Mouse (Mus musculus) heart, postnatal 0 days (tissue): Measurements from ENCODE around the gene Rnf215. TPM values are rescaled to one million over a fixed set of nuclear protein-coding genes. Genes with fewer than 3 reads are reported as not detected.

Source experiments
- ATAC-seq: fragments of 200-750 bp; cut with Nextera tagmentation; 2 replicates; pipeline ENCODE4 v1.8.0; 2017; ENCODE audit warnings: low read depth, moderate number of reproducible peaks, moderate library complexity; ENCODE audit not compliant: insufficient read depth
- DNase-seq: peaks from one replicate; pipeline ENCODE4 v3.0.0-alpha.2; 2016; ENCODE audit warnings: low spot score
- H3K27ac ChIP-seq: fragments of 300-500 bp; sonication (generic); 2 replicates; pipeline ENCODE4 v1.5.1; 2014; ENCODE audit warnings: low read depth, mild to moderate bottlenecking
- H3K27me3 ChIP-seq: fragments of 300-500 bp; sonication (generic); 2 replicates; pipeline ENCODE4 v1.6.1; 2014; ENCODE audit warnings: low read length, mixed read lengths; ENCODE audit not compliant: control insufficient read depth, insufficient read depth
- H3K36me3 ChIP-seq: fragments of 300-500 bp; sonication (generic); replicated peaks from 2 replicates; pipeline ENCODE4 v1.6.1; 2014; ENCODE audit warnings: low read length, mixed read lengths; ENCODE audit not compliant: control insufficient read depth, insufficient read depth
- H3K4me1 ChIP-seq: fragments of 300-500 bp; sonication (generic); 2 replicates; pipeline ENCODE4 v1.6.1; 2014; ENCODE audit warnings: antibody characterized with exemption; ENCODE audit not compliant: control insufficient read depth, insufficient read depth
- H3K4me2 ChIP-seq: fragments of 300-500 bp; sonication (generic); 2 replicates; pipeline ENCODE4 v1.6.1; 2014; ENCODE audit warnings: low read depth, mild to moderate bottlenecking, low read length, moderate library complexity
- H3K4me3 ChIP-seq: fragments of 300-500 bp; sonication (generic); 2 replicates; pipeline ENCODE4 v1.5.1; 2014; ENCODE audit warnings: low read depth, low read length
- H3K9ac ChIP-seq: fragments of 300-500 bp; sonication (generic); replicated peaks from 2 replicates; pipeline ENCODE4 v1.6.1; 2014; ENCODE audit warnings: low read depth, low read length, mixed read lengths
- H3K9me3 ChIP-seq: fragments of 300-500 bp; sonication (generic); replicated peaks from 2 replicates; pipeline ENCODE4 v1.6.1; 2016; ENCODE audit warnings: low read length; ENCODE audit not compliant: control insufficient read depth
- CTCF ChIP-seq: IDR thresholded peaks from 2 replicates; pipeline ENCODE4 v1.5.1; 2016; ENCODE audit warnings: antibody characterized with exemption, control low read depth, low read depth
- EP300 ChIP-seq: IDR thresholded peaks from 2 replicates; pipeline ENCODE4 v1.6.1; 2016; ENCODE audit warnings: antibody characterized with exemption, low read depth
- WGBS: fragments of 180-500 bp; shearing (Covaris S2); extraction: QIAGEN DNeasy Blood & Tissue Kit; methylation state at CpG from one replicate; pipeline ENCODE4 v1.1.7; 2014; 5-methylcytosine and 5-hydroxymethylcytosine counted together
- polyA plus RNA-seq: library from polyadenylated mRNA; unstranded; fragments of >200 nt; fragmentation: Nextera tagmentation; extraction: Ambion mirVana; gene quantifications from 2 replicates; pipeline ENCODE4 v1.2.1, GENCODE M21; 2015
- total RNA-seq: library from RNA; depleted of rRNA; stranded (reverse); fragments of >200 nt; gene quantifications from 2 replicates; pipeline ENCODE4 v1.2.3, GENCODE M21; 2014; ENCODE audit warnings: low replicate concordance; rRNA removed

Rnf215 gene
- total RNA-seq (21.3 and 36.1 TPM in 2 replicates), polyA plus RNA-seq (17.4 and 17.6 TPM in 2 replicates)

DNA sequence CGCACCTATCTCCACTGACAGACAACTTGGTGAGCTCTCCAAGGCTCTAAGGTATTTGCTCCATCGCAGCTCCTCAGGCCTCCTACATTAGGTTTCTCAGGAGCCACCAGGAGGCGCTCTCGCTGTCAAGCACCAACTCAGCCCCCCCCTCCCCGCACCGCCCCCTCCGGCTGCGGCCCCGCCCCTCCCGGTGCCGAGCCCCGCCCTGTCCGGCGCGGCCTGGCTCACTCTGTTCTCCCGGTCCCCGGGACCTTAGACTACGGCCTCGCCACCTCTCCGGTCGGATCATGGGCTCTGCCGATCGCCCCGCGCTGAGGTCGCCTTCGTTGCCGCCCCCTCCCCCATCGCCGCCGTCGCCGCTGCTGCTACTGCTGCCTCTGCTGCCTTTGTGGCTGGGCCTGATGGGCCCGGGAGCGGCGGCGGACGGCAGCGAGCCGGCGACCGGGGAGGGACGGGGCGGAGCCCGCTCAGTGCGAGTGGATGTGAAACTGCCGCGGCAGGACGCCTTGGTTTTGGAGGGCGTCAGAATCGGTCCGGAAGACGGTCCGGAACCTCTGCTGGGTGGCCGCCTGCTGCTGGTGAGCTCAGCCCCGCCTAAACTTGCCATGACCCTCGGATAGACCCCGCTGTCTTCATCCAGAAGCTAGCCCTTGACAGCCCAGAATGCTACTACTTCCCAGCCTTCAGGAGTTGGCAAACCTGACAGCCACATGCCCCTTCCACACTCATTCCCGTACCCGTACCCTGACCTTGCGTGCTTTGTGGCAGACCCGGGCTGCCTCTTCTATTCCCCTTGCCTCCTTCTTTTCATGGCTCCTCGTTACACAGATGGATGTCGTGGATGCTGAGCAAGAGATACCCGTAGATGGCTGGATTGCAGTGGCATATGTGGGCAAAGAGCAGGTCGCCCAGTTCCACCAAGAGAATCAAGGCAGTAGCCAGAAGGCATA is at the start of gene Rnf215:
Gene Rnf215 (plus strand): TSS at position 217 of the 950 bp plus-strand sequence.
- Histone ChIP-seq H3K4me3 (peak within 1 kb of the TSS; percentile 92), H3K27ac (peak within 1 kb of the TSS; percentile 86), H3K9ac (peak within 1 kb of the TSS; percentile 92), H3K9me3 (0 out of 2 replicates have a peak, but pooled peaks cover 4% of the 10 kb centered on the region), H3K27me3 (no peaks in the 10 kb centered on the region), H3K4me2 (peak within 1 kb of the TSS; percentile 83), H3K36me3 (peaks cover 24% of the 10 kb centered on the region), H3K4me1 (0 out of 2 replicates have a peak, but pooled peaks cover 6% of the 10 kb centered on the region)
- ATAC-seq (peak; percentile 94), DNase-seq (peak; percentile 86)
- 2% methylated on average over 59 of the region's 66 CpGs for WGBS
- TF ChIP-seq CTCF: peak; percentile 61
- no peak for TF ChIP-seq EP300

DNA sequence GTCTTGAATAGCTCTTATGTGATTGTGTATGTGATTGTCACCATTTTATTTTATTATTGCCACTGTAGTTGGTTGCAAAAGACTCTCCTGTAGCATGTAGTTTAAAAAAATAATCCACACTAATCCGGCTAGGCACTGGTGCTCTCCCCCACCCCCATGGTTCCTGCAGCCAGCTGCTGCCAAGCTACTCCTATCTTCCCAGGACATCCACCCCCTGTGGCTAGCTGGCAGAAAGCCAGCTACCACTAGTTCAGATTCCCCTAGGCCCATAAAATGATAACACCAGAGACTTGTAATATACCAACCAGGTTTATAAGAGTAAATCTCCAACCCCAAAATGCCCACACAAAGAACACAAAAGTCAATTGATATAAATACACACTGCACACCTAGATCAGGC is 48.8 kb upstream of the Rnf215 start:
- no peaks in the 10 kb centered on the region for H3K4me1 ChIP-seq
- DNase-seq: no peak
- no peak for ATAC-seq
- peaks cover 7% of the 10 kb centered on the region for H3K9me3 ChIP-seq
- no peaks in the 10 kb centered on the region for H3K27me3 ChIP-seq
- 41% methylated on average over 1 of the region's 1 CpGs for WGBS
- no peak overlapping the region for H3K4me3 ChIP-seq
- no peak overlapping the region for H3K9ac ChIP-seq
- no peak overlapping the region for H3K27ac ChIP-seq
- TF ChIP-seq EP300 (no peak), CTCF (no peak)
- H3K4me2 ChIP-seq: no peak overlapping the region
- peaks cover 4% of the 10 kb centered on the region for H3K36me3 ChIP-seq

DNA sequence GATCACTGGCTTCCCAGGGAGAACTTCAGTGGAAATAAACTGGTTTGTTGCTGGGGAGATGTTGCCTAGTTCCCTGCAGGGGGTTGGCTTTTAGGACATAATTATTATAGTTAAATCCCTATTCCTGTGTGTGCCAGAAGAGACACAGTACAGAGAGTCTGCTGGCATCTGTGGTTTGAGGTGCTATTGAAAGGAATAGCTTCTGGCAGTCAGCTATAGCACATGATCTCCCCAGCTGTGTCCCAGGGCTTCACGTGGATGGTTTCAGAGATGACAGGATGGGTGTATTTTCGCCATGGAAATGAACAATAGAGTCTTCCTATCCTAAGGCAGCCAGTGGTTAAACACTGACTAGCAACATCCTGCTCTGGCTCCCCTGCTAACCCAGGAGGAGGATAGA is 47.7 kb upstream of the Rnf215 start:
- no peak for ATAC-seq

DNA sequence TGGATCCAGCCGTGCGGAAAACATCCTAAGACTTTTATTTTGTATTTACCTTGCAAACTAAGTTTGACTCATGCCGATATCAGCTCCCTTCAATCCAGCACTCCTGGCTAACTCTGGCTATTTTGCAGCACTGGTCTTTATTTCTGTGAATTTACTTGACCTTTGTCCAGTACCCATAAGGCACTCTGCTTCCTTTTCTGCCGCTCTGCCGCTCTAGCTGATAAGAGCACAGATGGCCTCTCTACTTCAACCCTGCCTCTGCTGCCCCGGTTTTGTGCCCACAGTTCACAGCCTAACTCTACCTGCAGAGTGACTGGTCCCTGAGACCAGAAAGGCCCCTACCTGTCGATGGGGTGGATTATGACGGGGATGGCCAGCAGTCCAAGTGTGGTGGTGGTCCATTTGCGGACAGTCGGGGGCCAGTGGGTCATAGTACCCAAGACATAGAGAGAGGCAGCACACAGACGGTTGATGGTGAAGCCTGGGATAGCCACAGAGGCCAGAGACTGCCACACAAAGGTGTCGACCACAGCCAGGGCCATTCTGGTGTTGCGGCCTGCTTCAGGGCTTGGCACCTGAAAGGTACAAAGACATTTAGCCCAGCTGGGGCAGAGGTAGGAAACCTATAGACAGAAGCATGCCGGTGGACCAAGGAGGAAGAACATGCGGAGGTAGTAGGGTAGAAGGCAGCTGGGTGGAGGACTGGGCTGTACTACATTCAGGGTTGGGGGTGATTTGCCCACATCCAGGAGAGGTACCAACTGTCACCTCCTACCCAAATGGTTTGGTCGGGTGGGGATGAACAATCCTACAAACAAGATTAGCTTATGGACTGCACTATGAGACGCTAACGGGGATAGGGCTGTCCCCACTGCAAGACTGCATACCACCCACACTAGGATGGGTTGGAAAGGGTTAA is 41.3 kb upstream of the Rnf215 start:
- no peak overlapping the region for H3K9ac ChIP-seq
- no peaks in the 10 kb centered on the region for H3K27me3 ChIP-seq
- peak overlapping the region; percentile 71; the same call in 1 of the 2 replicates for H3K4me2 ChIP-seq
- peaks cover 8% of the 10 kb centered on the region for H3K9me3 ChIP-seq
- peaks cover 12% of the 10 kb centered on the region for H3K4me1 ChIP-seq
- no peak overlapping the region for H3K27ac ChIP-seq
- WGBS: 71% methylated on average over 18 of the region's 18 CpGs
- TF ChIP-seq EP300: no peak
- TF ChIP-seq CTCF: no peak
- DNase-seq (no peak), ATAC-seq (no peak)
- no peak overlapping the region for H3K4me3 ChIP-seq
- peaks cover 20% of the 10 kb centered on the region for H3K36me3 ChIP-seq

More for the DNA sequence above, 47.7 kb upstream of the Rnf215 start:
- no peak overlapping the region for H3K9ac ChIP-seq
- no peak overlapping the region for H3K4me2 ChIP-seq
- H3K9me3 ChIP-seq: peaks cover 8% of the 10 kb centered on the region
- H3K4me1 ChIP-seq: no peaks in the 10 kb centered on the region
- no peak for TF ChIP-seq EP300
- no peak for TF ChIP-seq CTCF
- peaks cover 14% of the 10 kb centered on the region for H3K36me3 ChIP-seq
- H3K4me3 ChIP-seq: no peak overlapping the region
- H3K27me3 ChIP-seq: no peaks in the 10 kb centered on the region
- WGBS: 66% methylated on average over 2 of the region's 2 CpGs
- H3K27ac ChIP-seq: no peak overlapping the region
- DNase-seq: no peak
